Mouse (Mus musculus): ENCODE measurements at regions not wholly inside any gene's neighbourhood (a gene's known extent, or its start where the extent isn't known, plus 50 kb on each side); places are given as distances from the start of the nearest gene placed in this dataset.
"Not testable (repeated sequence)": the region's sequence is repeated elsewhere in the genome, so short reads cannot be mapped to it uniquely, and the experiment has no call there.

DNA sequence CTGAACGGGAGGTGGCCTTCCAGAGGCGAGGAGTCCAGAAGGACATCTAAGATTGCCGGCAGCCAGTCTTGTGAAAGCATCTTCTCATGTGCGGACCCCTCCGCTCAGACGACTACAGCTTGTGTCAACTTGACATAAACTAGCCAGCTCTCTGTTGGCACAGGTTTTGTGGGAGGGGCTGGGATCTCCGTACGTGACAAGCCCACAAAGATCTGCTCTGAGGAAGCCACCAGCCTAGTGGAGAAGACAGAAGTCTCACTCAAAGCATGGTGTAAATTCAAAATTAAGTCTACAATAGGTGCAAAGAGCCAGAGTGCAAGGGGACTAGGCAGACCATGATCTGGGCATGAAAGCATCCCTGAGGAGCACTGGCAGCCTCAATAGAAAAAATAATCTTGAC, 128.4 kb upstream of the Slc38a2 start:
- no peak for DNase-seq (ENCODE audit: low read depth)

DNA sequence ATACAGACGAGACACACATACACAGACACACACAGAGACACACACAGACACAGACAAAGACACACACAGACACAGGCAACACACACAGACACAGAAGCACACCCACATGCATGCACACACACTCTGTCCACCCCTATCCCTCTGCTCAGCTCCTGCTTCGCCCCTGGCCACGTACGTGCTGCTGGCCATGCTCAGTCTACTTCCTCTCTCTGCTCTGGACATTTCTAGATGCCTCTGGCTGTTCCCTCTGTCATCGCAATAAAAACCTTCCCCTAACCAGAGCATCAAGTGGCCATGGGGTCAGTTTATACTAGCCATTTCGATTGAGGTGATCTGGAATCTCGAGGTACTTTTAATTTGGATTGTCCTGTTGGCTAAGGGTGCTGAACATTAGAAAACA, 118.9 kb upstream of the Slc38a2 start:
- no peak for DNase-seq (ENCODE audit: low read depth)

DNA sequence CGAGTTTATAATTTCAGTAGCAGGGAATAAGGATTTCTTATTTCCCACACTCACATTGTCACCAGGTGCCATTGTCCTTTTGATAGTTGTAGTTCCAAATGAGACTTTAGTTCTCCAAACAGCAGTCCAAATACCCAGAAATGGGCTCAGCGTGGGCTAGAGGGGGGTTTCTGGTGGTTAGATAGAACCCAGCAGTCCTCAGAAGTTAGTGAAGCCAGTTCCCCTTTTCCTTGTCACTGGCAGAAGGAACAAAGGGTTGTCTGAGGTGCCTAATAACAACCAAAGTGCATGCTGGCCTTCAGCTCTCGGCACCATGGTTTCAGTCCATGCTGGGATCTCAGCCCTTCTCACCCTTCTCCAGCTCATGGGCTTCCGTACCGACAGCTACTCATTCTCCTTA, 118.1 kb upstream of the Slc38a2 start:
- DNase-seq (ENCODE audit: low read depth) = no peak

DNA sequence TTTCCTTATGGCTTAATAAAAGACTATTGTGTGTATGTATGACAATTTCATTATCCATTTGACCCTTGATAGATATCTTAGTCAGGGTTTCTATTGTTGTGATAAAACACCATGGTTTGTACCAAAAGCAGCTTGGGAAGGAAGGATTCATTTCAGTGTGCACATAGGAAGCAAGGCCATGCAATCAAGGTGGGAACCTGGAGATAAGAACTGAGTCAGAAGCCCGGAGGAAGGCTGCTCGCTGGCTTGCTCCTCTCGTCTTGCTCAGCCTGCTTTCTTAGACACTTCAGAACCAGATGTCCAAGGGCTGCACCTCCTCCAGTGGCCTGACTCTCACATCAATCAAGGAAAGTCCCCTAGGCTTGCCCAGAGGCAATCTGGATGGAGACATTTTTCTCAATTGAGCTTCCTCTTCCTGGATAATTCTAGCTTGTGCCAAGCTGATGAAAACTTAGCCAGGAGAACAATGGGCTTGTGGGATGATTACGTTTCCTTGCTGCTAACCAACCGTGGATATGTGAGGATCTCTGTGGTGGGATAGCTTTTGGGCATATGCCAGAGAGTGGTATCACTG, 117.6 kb upstream of the Slc38a2 start:
- no peak for DNase-seq (ENCODE audit: low read depth)

DNA sequence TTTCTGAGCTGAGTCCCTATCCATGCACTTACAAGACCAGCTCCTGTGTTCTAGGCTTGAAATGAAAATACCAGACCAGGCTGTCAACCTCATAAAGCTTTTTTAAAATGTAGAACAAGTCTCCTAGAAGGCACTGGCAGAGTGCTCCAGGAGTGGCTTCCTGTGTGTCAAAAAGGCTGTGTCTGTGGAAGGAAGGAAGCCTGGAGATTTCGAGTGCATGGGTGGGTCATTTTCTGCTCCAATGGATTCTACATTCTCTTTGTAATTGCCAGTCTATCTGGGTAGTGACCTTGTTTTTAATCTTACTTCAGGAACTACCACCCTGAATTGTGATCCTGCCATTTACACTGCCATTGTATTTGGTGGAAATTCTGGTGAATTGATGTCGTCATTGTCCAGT, 113.9 kb upstream of the Slc38a2 start:
- DNase-seq (ENCODE audit: low read depth) = no peak

DNA sequence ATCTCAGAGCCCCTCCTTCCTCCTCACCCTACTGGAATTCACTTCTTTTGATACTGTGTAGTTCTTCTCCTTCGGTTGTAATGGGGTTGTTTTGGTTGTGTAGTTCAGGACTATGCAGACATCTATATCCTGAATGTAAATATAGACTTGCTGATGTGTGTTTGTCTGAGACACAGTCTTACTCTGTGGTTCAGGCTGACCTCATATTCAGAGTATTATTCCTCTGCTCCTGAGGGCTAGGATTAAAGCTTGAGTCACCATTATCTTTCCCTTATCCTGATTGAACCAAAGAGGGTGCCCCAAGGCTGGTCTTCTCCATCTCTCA, 103.2 kb upstream of the Slc38a2 start:
- no peak for DNase-seq (ENCODE audit: low read depth)

DNA sequence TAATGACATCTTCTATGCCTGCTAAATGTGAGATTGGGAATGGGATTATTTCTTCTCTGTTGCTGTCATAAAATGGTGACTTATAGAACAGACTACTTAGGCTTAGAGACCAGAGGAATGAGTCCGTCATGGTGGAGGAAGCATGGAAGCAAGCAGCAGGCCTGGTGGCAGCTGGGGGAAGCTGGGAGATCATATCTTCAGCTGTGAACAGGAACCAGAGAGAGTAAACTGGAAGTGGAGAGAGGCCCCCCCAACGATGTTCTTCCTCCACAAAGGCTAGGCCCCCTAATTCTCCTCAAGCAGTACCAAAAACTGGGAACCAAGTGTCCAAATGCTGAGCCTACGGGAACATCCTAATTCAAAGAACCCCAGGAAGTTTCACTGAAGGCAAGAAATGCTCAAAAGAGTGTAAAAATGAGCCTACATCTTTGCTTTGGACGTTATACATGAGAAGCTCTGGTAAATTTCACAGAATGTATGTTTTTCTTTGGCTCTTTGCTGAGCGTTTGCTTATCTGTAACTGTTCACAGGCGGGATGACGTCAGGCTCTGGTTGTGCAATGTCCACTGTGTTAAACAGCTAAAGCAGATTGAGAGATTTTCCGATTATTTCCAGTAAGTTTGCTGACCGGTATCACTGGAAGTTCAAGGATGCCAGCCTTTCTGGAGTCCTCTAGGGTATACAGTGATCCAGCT, 102.7 kb upstream of the Slc38a2 start:
- no peak for DNase-seq (ENCODE audit: low read depth)

DNA sequence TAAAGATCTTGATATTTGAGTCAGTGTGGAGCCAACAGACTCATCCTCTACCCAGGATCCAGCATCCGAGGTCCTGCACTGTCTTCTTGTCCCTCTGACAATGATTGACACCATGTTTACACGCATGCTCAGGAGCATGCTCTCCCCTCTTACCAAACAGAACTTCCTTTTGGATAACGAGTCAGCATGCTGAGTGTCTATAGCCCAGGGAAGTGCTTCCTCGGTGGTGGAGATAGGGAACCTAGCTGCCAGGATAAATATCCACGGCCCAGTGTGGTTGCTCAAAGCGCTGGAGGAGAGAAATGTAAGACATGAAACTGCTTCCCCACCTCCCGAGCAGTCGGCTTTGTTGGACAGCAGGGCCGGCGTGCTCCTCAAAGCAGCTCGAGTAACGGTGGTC, 99.7 kb upstream of the Slc38a2 start:
- no peak for DNase-seq (ENCODE audit: low read depth)

DNA sequence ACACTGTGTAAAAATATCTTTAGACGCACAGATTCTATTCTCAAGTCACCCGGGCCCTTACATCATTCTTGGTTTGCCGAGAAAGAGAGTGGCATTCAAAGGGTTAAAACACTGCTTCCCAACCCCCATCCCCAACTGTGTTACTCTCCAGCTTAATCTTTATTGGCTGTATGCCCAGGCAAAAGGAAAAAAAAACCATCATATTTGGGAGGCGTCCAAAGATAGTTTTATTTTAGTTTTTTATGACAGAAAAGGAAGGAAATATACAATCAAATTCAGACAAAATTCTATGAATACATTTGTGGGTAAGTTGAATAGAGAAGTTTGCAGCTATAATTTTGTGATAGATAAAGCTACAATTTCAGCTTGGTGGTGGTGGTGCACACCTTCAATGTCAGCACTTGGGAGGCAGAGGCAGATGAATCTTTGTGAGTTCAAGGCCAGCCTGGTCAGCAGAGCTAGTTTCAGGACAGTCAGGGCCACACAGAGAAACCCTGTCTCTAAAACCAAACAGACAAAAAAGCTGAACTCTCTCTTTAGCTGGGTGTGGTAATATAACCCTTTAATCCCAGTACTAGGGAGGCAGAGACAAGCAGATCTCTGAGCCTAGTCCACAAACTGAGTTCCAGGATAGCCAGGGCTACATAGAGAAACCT, 98.2 kb upstream of the Slc38a2 start:
- no peak for DNase-seq (ENCODE audit: low read depth)

DNA sequence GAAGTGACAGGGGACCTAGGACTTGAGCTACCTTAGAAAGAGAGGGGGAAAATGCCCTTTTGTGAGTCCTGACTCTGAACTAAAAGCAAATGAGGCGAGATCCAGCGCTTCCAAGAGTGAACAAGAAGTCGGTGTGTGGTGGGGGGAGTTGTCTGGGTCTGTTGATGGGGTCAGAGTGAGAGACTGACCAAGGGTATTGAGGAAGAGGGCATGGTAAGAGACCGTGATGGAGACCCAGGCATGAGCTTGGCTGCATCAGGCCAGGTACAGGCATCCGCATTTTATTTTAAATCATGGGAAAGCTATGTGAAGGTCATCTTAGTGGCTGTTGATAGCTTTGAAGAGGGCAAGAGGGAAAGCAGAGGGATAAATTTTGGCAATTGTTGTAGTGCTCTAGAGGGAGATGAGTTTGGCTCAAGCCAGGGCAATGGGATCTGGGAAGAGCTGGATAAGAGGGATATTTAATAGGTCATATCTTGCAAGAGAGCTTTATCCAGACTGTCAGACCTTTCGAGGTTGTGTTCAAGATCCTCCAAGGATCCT, 94.7 kb upstream of the Slc38a2 start:
- DNase-seq (ENCODE audit: low read depth) = no peak

DNA sequence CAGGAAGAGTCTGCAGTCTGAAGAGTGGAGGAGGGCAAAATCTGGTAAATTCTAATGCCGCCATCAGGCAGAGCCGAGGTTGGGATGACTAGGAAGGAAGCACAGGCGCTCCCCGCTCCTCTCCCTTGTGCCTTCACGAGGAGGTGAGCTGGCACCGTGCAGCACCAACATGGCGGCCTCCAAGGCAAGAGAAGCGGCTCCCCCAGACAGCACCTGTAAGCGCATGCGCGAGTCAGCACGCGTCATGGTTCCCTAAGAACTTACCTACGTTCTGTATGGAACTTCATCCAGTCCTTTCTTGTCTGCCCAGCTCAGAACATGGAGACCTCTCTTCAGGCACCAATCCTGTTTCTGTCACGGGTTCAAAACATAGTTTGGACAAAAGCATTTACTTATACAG, 93.7 kb upstream of the Slc38a2 start:
- DNase-seq (ENCODE audit: low read depth) = no peak

DNA sequence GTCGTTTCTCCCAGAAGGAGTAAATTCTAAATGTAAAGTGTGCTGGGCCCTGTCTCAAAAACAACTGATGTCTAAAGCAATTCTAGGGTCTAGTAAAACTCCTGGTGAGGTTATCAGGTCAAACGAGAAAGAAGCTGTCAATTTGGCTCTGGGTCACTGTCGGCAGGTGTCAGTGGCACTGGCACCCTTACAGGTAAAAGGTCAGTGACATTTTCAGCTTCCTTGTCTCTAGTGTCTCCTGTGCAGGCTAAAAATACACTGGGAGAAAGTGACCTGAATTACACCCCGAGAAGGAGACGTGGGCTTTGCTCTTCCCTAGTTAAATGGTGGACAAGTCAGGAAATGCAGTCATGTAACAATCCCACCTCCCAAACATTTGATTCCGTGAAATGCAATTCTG, 91.8 kb upstream of the Slc38a2 start:
- DNase-seq (ENCODE audit: low read depth) = no peak

DNA sequence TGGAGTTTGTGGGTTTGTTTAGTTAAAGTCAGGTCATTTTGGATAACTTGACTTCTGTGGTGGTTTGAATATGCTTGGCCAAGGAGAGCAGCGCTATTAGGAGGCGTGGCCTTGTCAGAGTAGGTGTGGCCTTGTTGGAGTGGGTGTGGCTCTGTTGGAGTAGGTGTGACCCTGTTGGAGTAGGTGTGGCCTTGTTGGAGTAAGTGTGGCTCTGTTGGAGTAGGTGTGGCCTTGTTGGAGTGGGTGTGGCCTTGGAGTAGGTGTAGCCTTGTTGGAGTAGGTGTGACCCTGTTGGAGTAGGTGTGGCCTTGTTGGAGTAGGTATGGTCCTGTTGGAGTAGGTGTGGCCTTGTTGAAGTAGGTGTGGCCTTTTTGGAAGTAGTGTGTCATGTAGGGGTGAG, 88.4 kb upstream of the Slc38a2 start:
- not testable (repeated sequence) for DNase-seq (ENCODE audit: low read depth)

DNA sequence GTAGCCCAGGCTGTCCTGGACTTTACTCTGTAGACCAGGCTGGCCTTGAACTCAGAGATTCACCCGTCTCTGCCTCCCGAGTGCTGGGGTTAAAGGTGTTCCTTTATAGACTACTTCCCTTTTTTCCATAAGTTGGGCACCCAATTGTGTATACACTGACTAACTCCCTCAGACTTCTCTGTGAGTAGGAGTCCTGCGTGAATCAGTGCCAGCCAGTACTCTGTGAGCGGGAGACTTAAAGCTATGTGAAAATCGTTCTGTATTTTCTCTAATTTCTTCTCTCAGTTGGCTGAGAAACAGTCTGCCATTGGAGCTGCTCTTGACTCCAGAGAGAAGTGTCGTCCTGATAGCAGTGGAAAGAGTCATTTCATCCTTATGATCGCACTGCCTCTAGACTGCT, 85.0 kb upstream of the Slc38a2 start:
- DNase-seq (ENCODE audit: low read depth) = no peak

DNA sequence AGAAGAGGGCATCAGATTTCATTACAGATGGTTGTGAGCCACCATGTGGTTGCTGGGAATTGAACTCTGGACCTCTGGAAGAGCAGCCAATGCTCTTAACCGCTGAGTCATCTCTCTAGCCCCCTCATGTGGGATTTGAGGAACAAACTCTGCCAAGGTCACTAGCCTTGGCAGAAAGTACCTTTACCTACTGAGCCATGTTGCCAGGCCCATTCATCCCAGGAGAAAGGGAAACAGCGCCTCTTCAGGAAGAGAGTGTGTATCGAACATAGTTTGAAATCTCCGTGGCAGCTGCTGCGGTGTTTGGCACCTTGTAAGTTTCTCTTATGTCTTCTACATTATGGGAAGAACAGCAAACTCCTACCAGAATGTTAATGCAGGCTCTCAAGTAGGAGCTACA, 82.0 kb upstream of the Slc38a2 start:
- DNase-seq (ENCODE audit: low read depth) = no peak

DNA sequence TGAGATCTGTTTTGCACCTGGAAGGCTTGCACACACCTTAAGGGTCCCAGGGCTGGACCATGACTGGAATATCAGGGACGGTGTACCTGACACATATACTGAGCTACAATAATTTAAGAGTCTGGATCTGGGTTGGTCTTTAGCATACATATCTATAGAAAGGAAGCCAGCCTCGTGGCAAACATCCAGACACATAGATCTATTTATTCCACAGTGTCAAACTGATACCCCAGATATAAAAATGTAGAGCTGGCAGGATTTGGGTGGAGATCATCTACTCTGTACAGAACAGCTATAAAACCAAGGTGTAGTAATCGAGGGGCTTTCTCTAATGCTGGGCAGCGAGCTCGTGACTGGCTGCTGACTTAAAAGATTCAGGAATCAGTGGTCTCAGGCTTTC, 81.1 kb upstream of the Slc38a2 start:
- no peak for DNase-seq (ENCODE audit: low read depth)

DNA sequence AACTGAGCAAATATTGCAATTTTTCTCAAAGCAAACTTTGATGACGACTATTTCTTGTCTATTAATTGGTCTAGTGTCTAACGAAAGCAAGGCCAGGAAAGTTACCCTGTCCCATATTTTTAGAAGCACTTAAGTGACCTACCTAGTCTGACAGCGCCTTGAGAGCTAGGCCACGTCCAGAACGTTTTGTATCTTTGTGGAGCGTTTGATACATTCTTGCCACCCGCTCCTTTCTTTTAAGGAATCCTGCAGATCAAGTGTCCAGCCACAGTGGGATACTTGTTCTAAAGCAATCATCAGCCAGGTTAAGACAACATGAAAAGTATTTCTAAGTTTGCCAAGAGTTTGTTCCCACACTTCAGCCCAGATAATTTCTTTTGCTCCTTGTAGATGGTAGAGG, 79.8 kb upstream of the Slc38a2 start:
- DNase-seq (ENCODE audit: low read depth) = no peak

DNA sequence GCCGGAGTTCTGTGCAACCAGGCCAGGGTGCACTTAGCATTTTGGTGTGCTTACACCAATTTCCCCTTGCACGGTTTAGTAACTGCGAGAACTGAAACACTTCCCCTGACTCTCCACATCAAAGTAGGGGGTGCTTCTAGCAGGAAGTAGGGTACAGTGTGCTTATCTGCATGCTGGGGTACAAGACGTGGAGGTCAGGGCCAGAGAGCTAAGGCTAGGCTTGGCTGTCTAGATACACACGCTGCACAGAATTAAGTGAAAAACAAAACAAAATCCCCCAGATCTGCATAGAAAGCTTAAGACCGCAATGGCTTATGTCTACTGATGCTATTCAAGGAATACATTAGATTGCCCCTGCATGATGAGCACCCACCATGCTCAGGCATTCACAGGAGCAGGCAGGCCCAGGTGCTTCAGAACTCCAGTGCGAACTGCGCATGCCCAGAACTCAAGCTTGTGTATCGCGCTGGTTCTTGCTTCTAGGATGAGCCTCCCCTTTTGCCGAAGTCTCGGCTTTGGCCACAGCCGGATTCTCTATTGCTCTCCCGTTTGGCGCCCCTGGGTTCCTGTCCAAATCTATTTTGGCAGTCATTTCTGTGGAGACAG, 78.9 kb upstream of the Slc38a2 start:
- DNase-seq (ENCODE audit: low read depth) = no peak

DNA sequence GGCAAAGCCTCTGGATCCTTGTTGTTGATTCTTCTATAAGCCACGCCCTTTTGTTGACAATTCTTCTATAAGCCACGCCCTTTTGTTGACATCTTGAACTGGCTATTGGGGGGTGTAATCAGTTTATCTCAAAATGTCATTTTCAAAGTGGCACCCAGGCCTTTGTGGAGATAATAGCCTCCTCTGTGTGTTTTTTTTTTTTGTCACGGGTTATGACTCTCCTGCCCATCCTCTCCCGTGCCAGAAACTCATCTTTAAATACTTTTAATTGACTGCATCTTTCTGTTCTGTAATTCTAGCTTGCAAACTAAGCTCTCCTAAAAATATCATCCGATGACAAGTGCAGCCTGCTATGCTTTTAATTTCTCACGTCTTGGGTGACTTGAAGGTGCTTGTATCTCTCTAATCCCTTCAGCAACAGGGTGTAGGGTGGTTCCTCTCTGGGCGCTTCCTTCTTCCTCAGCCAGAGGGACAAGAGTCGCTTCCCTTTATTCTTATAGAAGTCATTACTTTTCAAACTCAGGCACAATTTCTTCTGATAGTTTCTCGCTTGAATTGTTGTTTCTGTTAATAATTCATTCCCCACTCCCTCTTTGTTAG, 77.0 kb upstream of the Slc38a2 start:
- DNase-seq (ENCODE audit: low read depth) = no peak

DNA sequence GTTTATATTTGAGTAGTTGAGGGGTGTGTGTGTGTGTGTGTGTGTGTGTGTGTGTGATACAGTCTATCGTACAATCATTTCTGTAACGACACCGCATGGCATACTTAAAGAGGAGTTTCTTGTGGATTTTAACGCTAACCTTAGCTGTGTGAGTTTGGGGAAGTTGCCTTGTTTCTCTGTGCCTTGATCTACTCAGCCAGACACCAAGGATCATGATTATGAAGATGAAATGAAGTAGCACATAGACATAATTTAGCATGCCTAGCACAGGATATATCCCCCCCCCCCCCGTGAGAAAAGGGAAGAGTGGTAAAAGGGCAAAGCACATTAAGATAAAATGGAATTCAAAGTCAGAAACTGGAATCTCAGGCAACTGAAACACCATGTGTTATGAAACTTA, 75.6 kb upstream of the Slc38a2 start:
- DNase-seq (ENCODE audit: low read depth) = no peak

DNA sequence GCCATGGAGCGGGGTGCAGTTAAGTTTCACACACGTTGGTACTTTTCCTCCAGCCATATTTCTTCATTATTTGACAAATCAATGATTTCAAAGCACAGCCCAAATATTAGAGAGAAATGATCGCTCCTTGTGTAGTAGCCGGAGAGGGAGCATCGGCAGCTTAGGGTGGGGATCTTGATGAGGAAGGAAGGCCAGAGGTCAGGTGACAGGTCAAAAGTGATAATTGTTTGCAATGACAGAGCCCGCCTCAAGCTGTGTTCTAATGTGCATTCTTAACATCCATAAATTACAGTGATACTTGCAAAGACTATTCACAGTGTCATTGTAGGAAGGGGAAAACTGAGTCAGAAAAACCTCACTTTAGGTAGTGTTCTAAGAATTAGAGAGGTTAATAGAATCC, 75.1 kb upstream of the Slc38a2 start:
- no peak for DNase-seq (ENCODE audit: low read depth)

DNA sequence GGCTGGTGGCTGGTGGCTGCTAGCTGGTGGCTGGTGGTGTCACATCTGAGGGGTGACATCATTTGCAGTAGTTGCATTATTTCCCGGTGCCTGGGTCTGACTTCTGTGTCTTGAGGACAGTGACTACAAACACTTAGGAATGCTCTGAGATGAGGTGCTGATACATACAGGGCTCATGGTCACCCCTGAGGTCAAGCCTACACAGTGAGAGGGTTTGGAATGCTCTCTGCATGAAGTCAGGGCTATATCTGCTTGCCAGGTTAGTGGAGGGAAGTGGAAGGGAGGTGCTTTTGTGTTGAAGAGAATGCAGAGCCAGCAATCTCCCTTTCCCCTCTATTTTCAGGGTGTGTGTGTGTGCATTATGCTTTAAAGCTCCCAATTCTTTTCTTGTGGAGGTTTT, 74.1 kb upstream of the Slc38a2 start:
- no peak for DNase-seq (ENCODE audit: low read depth)

DNA sequence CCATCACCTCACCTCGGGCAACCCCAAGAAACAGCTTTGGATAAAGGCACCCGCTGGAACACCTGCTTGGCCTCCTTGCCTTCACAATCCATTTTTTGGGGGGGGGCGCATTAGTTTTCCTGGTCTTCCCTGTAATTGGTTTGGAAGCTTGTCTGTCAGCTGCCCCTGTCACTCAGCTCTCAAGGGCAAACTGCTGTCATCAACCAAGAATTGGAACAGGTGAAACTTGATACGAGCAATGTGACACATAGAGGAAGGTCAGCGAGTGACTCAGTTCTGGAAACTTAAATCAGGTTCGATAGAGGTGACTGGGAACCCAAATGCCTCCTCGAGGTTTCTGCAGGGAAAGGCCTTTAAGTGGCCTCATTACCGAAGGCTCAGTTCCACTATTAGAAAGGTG, 73.2 kb upstream of the Slc38a2 start:
- DNase-seq (ENCODE audit: low read depth) = no peak
